Mouse (Mus musculus) spleen, adult 2 months (tissue): ENCODE measurements at regions not wholly inside any gene's neighbourhood (a gene's known extent, or its start where the extent isn't known, plus 50 kb on each side); places are given as distances from the start of the nearest gene placed in this dataset.

Source experiments
- CTCF ChIP-seq: fragments of 200-500 bp; IDR thresholded peaks from 2 replicates; pipeline ENCODE4 v1.5.1; 2011; ENCODE audit warnings: mild to moderate bottlenecking, inconsistent platforms; ENCODE audit not compliant: insufficient read depth, insufficient read length, insufficient replicate concordance; ENCODE audit errors: extremely low read depth
- POLR2A ChIP-seq: fragments of 200-500 bp; IDR thresholded peaks from 2 replicates; pipeline ENCODE4 v1.6.1; 2011; ENCODE audit warnings: low read depth, low read length, inconsistent platforms

DNA sequence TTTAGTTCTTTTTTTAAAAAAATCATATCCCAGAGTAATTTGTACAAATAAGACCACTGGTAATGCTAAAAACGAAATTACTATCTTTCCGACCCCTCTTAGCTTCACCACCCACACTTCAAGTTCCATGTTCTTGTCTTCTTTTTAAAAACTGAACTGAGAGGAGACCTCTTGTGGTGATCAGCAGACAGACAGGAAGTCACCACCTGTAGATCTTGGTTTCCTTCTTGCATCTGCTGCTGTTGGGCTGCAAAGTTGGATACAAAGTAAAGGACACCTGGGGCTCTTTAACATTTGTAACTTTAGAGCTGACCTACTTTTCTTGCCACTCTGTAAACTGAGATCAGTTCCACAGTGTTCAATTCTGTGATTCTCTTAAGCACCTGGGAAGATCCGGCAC, 216.4 kb downstream of the Cog6 start:
- TF ChIP-seq POLR2A (no peak), CTCF (peak; percentile 26; the same call in 1 of the 2 replicates)
